Mouse (Mus musculus) spleen, adult 18-20 months (tissue): ENCODE measurements around the gene Cux2.

Experiments
- DNase-seq, 2 experiments: peaks; one replicate each; pipeline ENCODE4 v3.0.0; 2022; ENCODE audit warnings: mixed read lengths in 2 of 2

Gene Cux2

DNA sequence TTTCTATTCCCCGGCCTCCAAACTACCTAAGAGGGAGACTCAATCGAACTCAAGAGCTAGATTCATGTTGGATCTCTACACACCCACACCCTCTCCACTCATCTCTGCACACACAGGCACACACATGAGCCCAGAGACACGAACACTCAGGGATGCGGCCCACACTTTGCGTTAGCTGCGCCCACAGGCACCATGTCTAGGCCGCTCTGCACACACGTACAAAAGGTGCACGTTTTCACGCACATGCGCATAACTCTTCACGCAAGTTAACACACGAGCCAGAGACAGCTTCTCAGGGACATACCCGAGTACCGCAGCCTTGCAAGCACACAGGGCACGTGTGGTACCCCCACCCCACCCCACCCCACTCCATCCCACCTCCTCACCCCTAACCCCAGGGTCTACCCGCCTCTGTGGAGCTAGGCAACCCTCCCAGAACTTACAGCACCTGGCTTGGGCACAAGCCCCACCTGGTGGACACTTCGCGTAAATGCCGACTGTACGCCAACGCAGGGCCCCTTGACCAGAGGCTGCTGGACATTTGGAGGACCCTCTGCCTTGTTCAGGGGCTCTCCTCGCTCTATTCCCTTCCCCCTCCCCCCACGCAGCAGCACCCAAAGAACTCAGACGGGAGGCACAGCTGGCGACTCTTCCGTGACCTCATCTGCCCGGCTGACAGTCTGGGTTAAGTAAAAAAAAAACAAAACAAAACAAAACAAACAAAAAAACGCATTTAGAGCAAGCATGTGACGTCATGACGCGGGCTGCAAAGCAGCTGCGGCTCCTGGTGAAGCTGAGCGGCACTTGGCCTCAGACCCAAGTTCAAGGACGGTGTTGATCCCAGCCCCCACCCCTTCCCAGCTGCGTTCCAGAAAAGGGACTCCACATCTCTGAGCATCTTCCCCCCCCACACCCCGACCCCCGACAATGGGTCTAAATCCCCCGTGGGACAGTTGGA is 9.4 kb upstream of the Cux2 start:
- DNase-seq, result peak; percentile 12 to 39

DNA sequence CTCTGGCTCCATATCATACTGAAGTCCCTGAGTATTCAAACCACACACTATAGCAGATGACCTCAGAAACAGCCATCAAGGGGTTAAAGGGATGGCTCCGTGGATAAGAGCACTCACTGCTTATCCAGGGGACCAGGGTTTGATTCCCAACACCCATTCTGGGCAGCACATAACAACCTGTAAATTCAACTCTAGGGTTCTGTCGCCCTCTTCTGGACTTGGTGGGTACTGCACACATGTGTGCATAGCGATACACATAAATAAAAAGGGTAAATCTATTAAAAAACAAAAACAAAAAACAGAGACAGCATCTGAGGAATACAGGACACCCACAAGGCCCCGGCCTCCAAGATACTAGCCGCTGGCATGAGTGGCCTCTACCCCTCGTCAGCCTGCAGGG is 7.7 kb upstream of the Cux2 start:
- DNase-seq, result no peak

DNA sequence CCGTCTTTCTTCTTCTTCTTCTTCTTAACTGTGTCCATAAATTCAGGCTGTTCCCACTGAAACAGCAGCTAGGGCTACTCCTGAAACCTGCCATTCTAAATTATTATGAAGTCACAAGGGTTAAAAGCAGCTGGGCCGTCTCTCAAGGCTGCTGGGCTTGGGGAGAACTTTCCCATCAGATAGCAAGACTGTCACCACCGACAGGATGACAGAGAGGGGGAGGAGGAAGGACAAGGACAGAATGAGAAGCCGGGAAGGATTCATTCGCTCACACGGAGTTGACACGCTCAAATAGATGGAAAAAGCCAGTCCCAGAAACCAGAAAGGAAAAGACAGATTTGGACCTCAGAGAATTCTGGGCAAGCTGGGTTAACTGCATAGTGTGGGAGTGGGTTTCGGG is 6.7 kb upstream of the Cux2 start:
- DNase-seq, result no peak

DNA sequence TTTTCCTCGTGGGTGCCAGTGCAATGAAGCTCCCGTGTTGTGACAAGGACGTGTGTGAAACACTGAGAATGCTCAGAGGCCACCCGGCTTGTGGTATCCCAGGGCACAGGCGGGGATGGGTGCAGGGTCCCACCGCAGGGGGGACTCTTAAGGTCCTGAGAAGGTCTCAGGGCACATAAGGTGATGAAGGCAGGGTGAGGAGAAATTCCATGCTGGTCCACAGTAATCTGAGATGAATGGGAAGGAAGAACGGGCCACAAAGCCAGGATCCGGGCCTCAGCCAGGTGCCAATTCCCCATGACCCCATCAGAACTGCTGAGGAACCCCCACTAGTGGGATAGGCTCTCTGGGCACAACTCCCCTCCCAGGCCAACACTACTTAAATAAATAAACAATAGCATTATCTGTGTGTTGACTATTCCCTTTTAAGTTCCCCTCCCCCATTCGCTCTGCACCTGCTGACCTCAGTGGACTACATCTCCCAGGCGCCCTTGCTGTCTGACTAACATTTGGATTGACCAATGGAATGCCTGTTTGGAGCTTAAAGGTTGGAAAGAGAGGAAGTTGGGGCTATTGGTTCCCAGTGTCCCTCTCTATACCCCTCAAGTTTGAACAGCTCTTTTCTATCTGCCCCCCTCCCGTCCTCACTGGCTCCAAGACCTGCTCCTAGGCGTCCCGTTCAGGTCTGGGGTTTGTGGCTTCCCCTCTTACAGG is 4.4 kb upstream of the Cux2 start:
- DNase-seq, result no peak

DNA sequence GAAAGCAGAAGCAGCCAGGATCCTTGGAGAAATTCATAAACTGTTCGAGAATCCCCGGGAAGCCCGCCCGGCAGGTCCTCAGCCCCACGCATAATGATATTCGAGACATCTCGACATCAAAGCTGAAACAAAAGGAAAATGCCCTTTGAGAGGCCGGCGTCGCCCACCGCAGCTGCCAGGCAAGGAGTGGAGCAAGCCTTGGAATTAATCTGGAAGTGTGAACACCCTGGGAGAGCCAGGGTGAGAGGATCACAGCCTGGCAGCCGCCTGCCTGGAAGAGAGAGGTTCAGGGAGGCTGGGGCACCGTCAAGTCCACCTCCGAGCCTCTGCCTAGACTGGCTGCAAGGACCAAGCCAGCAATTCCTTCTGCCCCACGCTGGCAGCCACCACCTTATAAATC is 3.7 kb upstream of the Cux2 start:
- no peak for DNase-seq

DNA sequence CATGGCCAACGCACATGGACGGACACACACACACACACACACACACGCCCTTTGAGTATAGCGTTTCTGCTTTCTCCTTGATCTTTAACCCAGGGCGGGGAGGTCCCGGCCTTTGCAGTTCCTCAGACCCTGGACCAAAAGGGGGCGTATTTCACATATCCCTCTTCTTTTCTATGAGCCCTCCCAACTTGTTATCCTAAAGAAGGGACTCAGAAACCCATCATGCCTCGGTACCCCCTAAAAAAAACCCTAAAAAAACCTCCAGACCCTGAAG is 867 bp upstream of the Cux2 start:
- DNase-seq, result no peak

DNA sequence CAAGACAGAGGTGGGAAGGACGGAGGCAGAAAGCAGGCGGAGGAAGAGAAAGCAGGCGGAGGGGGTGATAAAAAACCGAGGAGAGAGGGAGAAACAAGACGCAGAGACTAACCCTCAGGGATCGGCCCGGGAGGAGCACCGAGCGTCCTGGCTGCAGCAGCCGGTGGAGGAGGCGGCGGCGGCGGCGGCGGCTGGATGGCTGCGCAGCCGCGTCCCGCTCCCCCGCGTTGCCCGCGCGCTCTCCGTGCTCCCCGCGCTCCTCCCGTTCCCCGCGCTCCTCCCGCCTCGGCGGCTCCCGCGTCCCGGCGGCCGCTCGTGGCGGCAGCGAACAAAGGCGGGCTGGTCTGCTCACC is 262 bp downstream of the Cux2 start:
- no peak for DNase-seq

DNA sequence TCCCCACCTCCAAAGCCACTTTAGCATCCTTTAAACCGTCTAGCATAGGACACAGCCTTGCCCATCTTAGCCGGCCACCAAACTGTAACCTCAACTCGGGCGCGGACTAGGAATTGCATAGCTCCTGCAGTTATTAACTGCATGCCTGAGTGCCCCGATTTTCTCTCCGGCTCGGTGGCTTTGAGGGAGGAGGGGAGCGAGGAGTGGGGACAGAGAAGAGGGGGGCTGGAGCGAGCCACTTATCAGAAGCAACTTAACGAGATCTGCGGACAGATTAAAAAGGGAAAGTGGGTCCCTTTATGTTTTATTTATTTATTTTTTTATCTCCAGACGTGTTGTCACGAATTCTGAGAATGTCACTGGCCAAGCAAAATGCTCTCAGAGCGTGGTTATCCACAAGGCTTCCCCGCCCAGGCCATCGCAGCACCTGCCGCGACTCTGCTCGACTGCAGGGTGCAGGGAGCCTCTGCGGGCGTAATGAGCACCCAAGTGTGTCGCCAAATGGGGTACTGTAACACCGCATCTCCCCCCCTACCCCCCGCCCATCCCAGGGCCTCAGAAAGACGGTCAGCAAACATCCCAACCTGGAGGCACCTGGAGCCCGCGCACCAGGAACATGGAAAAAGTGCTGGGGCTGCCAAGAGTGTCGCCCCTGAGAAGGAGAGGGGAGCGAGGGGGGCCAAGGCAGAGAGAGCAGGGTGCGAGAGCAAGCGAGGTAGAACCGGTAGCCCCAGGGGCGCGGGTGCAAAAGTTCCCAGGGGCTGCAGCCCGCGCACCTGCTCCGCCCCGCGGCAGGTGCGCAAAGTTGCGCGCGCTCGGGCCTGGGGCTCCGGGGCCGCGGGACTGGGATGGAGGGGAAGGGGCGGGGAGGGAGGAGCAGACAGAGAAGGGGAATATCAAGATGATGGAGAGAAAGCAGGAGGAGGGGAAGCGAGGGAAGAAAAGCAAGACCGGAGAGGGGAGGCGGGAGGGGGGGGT is 927 bp downstream of the Cux2 start:
- DNase-seq, result no peak

DNA sequence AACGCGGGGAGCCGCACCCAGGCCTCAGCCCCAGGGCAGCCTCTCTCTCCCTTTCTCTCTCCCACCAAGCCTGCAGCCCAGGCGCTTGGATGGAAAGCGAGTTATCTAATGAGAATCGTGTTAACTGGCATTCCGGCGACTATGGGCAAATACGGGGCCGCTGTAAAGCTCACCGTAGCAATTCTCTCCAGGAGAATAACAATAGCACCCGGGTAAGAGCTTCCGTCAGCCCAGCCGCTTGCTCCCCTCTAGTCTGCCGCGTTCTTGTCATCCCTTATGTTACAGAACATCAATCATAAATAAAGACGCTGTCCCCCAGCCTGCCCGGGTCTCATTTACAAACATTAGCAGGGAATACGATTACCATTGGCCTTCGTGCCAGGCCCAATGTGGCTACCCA is 1.6 kb downstream of the Cux2 start:
- no peak for DNase-seq

DNA sequence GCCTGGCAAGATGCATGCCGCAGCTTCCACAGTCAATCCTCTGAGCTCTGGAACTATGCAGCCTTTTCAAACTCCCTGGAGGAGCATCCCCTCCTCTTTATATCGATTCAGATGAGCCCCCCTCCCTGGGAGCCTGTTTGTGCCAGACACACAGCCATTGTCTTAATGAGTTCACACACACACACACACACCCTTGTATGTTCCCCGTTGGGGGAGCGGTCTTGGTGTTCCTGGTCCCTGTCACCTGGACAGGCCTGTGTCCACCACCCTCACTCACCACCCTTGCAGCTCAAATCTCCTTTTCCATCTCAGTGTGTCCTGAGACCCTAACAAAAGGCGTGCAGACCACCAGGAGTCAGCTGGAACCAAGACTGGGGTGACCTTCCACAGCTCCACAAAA is 2.1 kb downstream of the Cux2 start:
- DNase-seq, result no peak

DNA sequence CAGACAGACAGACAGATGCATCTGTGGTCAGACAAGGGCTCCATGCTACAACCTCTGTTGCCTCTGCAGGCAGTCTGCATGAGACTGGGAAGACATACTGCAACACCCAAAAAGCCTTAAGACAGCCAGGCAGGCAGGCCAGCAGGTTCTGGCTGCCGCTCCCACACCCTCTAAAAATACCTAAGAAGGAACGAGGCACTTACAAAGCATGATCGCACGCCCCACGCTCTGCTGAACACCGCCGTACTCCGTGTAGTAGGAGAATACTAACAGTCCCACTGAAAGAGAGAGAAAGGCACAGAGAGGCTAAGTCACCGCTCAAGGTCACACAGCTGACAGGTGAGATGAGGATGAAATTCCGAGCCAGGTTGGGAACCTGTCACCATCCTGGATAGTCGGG is 6.3 kb downstream of the Cux2 start:
- DNase-seq, result no peak

DNA sequence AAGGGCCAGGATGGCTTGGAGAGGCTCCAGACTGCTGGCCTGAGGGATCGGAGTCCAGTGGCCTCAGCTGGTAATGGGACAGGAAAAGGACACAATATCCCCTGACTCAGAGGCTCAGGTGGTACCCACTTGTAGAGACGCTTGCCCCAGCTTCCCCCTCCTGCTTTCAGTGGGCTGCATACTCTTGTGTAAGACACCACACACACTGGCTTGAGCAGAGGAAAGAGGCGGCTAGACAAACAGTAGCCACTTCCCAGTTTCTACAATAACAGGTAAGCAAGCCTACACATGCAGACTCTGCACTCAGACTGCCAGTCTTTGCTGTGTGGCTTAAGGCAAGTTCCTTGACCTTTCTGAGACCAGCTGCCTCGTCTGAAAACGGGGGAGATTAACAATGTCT is 14.6 kb downstream of the Cux2 start:
- no peak for DNase-seq

DNA sequence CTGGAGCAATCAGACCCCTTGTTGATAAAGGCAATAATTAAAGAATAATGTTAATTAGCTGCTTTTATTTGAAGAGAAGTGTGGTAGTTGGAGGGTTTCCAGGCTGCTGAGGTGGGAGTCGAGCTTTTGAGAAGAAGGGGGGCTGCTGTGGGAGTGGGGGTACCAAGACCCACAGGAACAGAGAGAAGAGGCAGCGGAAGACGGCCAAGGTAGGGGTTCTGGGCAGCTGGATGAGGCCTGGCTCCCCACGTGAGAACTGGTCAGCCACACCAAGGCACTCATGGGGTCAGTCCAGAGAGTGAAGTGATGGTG is 16.8 kb downstream of the Cux2 start:
- DNase-seq, result no peak

DNA sequence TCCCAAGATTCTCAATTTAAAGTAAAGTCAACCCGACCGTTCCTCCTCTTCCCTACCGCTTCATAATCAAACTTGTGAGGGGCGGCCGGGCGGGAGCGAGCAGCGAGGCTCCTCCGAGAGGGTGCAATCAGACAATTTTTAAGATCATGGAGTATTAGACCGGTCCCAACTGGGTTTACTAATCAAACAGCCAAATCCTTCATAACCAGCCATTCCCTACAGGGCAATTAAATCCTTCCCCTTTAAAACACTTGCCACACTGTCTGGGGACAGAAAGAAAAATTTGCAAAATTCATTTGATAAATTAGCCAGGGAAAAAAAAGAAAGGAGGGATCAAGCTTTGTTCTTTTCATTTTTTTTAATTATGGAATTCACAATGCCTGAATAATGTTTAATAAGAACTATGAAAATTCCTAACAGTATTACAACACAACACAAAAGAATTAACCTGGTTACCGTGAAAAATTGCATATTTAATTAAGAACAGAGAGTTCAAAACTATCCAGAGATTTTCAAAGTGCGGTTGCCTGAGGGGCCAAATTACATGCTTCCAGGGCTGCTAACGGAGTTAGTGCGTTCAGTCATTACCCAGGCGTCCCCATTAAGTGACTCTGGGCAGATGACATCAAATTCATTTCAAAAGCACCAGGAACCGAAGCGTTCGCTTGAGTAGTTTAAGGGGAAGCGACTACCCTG is 17.3 kb downstream of the Cux2 start:
- DNase-seq, result no peak

DNA sequence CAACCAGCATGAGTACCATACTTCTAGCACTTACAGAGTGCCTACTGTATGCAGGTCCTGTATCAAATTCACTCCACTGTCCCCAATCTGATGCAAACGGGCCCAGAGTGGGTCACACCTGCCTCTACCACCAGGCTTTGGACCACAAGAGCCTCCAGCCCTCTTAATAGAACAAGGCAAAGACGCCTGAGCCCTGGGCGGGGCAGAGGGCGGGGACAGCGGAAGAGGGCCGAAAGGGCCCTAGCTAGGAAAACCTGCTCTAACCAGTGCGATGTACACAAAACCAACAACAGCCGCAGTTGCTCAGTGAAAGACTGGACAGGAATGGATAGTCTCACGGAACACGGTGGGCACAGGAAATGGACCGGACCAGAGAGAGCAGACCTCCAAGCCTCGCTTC is 18.8 kb downstream of the Cux2 start:
- no peak for DNase-seq

DNA sequence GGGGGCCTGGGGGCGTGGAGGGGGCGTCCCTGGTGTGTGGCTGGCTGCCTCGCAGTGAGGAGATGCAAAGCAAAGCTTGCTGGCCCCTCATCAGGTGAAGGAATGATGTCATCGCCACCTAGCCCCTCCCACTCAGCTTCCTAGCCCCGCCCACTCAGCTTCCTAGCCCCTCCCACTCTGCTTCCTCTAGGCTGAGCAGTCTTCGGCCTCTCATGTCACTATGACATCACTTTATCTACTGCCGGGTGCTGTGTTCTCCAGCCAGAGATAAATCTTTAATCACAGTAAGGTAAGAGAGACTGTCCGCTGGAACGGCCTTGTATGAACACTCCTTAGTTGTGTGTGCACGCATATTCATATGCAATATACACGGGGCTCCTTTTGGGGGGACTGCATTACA is 19.3 kb downstream of the Cux2 start:
- no peak for DNase-seq

DNA sequence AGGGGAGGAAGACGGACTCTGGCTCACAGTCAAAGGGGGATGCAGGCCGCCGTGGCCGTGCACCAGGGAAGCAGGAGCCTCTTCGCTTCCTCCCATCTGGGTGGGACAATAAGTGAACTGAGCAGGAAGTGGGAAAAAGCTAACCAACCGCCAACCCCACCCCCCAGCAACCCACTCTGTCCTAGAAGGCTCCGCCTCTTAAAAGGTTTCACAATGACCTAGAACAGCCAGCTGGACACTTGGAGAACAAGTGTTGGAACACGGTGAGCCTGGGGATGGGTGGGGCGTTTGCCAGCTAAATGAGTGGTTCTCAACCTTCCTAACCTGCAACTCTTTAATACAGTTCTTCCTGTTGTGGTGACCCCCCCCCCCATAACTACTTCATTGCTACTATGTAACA is 23.1 kb downstream of the Cux2 start:
- no peak for DNase-seq

DNA sequence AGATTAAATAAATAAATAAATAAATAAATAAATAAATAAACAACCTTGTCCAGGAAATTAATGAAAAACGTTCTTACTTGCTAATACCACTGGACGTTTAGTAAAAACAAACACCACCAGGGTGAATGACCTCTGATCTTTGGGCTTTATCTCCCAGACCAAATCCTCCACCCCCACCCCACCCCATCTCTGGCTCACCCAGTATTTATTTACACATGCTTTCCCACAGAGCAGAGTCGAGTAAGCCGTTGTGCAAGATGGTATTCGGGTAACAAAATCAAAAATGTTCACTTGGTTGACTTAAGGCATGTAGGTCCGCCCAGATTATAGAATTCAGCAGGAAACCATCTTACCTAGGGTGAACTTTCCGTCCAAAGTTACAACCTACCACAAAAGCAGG is 23.6 kb downstream of the Cux2 start:
- no peak for DNase-seq

DNA sequence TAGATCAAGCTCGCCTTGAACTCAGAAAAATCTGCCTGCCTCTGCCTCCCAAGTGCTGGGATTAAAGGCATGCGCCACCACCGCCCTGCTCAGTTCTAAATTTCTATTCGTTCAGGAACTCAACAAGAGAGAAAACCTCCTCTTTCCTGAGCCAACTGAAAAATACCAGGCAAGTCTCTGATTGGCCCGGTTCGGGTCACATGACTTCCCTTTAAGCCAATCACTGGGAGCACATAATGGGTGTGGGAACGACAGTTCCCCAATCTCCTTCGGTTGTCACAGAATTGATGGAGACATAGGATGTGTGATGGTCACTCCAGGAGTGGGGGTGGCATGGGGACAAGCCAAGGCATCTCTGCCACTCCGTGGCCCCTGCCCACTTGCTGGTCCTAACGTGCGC is 24.8 kb downstream of the Cux2 start:
- DNase-seq, result no peak

DNA sequence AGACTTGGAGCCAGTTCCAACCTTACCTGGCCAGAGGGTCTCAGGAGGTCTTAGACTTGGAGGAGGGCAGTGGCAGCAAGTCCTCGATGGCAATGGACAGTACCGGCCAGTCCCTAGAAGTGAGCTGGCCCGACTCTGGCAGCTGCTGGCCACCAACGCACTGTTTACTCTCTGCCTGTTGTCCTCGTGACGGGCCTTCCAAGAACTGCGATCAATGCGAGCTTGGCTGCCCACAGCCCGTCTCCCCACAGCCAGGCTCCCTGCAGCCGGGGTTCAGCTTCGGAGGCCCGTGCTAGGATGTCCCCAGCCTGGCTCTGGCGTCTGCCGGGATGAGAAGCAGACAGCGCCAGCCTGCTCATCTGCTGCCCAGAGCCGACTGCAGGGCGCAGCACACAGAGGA is 30.6 kb downstream of the Cux2 start:
- no peak for DNase-seq

DNA sequence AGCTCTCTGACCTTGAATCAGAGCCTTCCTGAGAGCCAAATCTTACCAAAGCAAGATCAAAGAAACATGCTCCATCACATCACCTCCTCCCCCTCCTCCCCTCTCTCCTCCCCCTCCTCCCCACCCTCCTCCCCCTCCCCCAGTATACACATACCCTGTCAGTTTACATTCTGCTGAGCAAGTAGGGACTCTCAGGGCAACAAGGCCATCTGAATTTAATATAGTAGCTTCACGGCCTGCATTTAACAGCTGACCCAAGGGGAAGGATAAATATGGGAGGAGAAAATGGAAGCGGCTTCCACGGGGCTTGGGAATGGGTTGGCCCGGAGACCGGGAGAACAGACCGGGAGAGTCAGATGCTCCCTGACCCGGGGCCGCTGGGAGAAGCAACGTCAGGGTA is 32.1 kb downstream of the Cux2 start:
- no peak for DNase-seq

DNA sequence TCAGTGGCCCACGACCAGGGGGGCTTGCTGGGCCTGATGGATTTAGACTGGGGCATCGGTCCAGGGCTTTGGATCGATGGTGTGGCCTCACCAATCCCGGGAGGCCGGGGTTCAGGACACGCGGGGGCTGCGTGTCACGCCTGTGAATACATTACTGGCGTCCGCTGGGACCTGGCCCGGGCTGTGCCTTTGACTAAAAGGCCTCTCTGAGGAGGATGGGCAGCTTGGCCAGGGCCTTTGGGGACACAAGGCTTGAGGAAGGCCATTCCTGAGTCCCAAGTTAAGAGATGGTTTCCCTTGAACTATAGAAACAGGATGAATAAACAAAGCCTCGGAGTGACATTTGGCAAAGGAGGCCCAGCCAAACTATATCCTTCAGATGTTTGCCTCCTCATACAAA is 32.6 kb downstream of the Cux2 start:
- DNase-seq, result no peak

DNA sequence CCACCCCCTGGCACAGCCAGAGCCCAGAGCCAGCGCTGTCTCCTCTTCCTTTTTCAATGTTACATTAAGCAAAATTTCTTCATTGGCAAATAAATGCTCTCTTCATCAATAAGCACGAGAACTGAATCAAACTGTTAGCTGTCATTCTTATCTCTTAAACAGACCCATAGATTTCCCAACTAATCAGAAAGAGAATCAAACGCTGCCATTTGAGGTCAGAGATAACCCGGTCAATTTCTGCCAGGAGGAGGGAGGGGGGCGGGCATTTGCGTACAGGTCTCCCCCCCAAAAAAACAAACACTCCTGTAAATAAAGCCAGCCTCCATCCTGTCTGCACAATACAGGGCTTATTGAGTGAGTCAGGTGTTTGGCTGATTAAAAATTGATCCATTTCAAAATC is 33.2 kb downstream of the Cux2 start:
- no peak for DNase-seq
